Mouse (Mus musculus) spleen, postnatal 36 days (tissue): ENCODE data around the gene Sema4b.
A peak's percentile ranks its signal among the peaks of the same experiment; 100 is the strongest.

Source experiments
- DNase-seq, 2 experiments: peaks; one replicate each; pipeline ENCODE4 v3.0.0; 2022; ENCODE audit warnings: low spot score in 2 of 2, mixed read lengths in 1 of 2

The Sema4b gene

DNA sequence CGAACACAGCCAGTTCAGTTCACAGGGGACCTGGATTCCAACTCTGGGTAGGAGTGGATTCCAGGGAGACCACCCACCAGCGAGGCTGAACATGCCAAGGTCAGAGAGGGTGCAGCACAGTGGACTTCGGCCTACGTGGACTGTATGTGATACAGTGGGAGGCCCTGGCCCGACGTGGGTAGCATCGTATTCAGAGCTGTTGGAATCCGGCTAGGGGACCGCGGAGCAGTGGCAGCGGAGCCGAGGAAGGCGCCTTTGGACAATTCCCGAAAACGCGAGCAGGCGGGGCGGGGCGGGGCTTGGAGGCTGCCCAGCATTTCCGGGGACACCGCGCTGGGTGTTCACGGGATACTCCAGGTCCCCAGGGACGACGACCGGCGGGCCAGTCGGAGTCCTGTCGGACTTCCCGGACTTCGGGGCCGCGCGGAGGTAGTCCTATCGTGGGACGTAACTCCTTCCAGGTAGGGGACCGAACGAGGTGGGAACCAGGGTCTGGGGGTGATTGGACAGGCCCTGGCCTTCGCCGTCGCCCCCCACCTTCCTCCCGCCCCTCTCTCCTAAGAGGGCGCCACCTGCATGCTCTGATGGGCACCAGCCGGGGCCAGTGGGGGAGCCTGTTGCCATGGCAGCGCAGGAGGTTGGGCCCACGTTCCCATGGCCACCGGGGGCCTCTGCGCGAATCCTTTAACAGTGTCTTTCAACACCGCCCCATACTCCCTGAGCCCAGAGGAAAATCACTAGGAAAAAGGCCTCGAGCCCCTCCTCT, at the start of gene Sema4b:
Gene Sema4b (plus strand): TSS at position 311 of the 766 bp plus-strand sequence.
- peak; percentile 80 to 82 for DNase-seq

DNA sequence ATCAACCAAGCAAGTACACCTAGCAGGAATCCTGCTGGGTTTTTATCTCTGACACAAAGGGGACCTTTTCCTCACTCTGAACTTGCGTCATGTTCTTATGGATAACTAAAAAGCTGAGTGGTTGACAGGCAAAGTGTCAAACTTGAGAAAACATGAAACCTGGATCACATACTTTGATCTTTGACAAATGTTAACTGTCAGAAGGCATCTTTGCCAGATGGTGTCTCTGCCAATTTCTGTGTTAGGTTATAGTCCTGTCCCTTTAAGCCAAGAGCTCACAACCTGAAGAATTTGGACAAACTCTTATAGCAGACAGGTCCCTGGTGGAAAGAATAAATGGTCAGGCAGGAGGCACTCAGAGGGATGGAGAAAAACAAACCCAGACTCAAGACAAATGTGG, 48.3 kb upstream of the Sema4b start:
- no peak for DNase-seq

DNA sequence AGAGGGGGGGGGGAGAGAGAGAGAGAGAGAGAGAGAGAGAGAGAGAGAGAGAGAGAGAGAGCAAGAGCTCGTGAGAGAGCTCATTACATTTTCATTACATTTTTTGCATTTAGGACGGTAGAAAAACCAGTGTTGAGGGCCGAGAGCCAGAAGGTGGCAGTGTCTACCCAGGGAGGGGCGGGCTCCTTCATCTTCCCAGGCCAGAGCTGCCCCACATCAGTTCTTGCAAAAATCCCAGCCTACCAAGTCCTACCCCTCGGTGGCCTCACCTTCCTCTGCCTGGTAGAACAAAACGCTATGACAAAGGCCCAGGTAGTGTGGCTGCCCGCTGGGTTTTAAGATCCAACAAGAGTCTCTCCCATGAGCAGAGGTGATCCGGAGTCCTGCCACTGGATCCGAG, 45.8 kb upstream of the Sema4b start:
- peak; percentile 80 for DNase-seq

DNA sequence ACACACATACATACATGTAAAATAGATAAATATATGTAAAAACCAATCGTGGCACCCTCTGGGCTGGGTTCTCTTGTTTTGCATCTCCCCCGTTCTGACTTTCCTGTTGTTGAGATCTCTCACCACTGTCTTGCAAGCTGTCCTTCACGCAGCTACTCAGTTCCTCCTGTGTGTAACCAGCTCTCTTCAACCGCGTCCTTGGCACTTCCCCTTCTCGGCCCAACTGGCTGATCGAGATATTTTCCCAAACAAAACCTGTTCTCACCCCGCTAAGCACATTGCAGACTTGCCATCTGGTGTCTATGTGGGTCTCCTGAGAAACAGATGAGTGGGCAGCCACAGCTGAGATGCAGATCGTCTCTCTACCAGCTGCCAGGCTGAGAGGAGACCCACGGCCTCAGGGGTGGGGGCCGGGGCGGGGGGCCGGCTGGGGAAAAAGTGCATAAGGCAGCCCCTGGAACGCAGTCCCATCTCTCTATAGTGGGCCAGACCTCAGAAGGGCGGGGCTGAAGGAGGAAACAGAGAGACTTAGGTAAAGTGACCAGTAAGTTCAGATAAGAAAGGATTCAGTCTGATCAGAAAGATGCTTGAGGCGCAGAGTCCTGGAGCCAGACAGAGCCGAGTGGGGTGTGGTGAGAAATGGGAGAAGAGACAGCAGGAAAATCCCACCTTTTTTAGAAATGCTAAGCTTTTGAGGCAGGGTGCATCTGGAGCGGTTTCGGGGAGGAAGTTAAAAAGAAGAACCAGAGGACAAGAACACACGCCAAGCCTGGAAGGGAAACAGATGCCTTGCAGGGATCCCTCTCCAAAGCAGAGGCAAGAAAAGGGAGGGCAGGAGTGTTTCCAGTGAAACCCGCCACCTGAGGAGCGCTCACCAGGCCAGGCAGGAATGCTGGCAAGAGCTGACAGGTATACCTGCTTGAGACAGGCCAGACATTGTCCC, 43.0 kb upstream of the Sema4b start:
- DNase-seq = peak; percentile 95

DNA sequence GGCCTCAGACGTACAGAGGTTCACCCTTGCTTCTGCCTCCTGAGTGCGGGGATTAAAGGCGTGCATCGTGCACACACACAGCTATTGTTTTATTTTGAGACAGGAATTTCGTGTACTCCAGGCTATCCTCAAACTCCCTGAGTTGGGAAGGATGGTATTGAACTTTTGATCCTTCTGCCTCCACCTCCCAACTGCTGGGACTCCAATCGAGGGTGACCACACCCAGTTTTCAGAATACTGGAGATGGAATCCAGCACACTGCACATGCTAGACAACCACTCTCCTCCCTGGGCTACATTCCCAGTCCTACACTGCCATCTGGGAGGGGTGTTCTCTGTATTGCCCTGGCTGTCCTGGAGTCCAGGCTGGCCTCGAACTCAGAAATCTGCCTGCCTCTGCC, 41.9 kb upstream of the Sema4b start:
- no peak for DNase-seq

DNA sequence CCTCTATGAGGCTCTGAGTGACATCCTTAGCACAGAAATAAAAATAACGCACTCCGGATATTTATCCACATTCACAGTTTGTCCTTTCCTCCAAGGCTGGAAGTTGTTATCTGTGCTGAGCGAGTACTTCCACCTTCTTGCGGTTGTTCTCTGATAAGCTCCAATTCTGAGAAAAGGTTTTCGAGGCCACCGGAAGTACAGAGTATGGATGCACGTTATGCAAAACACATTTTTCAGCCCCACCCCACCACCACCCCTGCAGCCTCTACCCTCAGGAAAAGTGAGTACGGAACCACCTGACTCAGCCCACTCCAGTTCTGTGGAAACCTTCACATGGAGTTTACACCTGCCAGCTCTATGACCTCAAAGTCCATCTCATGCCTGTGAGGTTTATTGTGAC, 40.6 kb upstream of the Sema4b start:
- DNase-seq = peak; percentile 75 to 78

DNA sequence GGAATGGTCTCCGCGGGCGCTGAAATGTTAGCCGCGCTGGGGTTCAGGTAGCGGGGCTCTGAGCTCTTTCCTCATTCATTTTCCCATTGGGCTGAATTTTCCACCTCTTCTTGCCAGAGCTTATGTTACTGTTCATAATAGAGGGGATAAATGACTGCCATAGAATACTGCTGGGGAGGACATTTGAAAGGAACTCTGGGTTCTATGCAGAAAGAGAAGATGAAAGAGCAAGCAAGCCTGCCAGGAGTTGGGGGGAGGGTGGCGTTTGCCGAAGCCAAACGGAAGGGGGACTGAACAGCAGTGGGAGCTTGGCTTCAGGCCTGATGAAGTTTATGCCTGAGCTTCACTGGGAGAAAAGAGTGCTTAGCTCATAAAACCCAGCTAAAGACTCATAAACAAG, 37.3 kb upstream of the Sema4b start:
- no peak for DNase-seq

DNA sequence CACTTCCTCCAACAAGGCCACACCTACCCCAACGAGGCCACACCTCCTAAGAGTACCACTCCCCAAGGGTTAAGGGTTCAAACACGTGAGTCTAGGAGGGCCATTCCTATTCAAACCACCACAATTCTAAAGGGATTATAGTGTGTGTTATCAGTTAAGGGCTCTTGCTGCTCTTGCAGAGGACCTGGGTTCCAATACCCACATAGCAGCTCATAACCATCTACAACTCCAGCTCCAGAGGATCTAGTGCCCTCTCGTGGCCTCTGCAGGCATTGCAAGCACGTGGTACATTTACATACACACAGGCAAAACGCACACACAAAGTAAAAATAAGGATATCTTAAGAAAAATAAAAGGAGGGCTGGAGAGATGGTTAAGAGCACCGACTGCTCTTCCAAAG, 34.5 kb upstream of the Sema4b start:
- no peak for DNase-seq

DNA sequence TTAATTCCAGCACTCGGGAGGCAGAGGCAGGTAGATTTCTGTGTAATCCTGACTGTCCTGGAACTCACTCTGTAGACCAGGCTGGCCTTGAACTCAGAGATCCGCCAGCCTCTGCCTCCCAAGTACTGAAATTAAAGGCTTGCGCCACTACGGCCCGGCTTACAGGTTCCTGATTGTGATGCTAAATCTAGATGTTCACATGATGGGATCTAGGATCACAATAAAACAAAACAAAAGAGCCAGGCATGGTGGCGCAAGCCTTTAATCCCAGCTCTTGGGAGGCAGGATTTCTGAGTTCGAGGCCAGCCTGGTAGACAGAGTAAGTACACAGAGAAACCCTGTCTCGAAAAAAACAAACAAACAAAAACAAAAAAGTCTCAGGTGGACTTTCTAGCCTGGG, 33.9 kb upstream of the Sema4b start:
- DNase-seq = no peak

DNA sequence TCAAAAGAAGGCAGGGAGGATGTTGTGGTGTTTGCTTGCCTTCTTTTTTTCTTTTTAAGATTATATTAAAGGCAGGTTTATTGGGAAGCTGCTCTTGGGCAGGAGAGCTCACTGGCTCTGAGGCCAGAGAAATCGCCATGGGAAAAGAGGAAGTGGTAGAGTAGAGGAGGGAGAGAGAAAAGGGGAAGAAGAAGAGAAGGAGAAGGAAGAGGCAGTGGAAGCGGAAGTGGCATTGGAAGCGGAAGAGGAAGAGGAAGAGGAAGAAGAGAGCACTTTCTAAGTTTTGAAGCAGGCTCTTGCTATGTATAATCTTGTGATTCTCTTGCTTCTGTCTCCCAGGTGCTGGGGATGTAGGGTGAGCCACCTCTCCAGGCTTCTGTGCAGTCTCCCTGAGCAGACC, 32.0 kb upstream of the Sema4b start:
- DNase-seq = peak; percentile 44 to 46

DNA sequence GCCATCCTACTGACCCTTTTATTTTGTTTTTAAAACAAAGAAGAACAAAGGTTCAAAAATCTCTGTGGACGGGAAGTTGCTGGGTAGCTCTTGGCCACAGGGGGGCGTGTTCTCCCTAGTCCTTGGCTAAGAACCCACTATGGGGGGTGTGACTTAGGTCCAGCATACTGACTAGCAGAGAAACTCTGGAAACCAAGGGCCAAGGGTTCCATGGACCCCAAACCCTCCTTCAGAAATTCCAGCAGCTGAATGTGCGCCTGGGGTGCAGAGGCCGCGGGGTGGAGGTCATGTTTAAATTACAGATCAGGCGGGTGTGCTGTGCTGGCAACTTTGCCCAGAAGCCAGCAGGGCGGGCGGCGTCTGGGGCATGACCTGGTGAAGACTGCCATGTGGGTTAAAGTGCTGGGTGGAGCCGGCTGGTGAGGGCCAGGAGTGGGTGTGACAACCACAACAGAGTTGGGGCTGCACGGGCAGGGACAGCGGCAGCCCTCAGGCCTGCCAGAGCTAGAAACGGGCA, 29.9 kb upstream of the Sema4b start:
- peak; percentile 67 to 78 for DNase-seq

DNA sequence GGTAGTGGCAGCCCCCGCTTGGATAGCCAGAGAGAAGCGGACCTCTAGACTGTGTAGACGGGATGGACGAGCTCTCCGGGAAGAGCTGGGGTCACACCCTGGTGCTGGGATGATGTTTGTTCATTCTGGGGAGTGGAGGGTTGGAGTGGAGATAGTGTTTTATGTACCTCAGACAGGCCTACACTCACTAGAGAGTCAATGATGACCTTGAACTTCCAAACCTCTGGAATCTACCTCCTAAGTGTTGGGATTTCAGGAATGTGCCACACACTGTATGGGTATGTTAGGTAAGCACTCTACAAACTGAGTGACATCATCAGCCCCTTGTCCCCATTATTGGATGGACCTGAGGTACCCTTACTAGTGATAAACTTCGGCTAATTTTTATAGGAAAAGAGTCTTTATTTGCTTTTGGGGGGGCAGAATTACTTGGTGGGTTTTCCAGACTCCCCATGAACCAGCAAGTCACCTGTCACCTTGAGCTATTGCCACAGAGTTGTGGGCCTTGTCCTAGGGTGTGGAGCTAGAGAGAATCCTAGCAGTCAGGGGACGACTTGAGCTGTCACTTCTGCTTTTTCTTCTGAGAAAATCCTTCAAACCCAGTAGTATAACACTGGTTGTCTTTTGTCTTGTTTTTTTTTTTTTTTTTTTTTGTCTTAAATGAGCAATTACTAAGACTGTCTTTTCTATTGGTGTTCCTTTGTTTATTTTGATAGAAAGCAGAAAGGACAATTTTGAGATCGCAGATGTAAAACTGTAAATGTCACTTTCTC, 28.0 kb upstream of the Sema4b start:
- no peak for DNase-seq

DNA sequence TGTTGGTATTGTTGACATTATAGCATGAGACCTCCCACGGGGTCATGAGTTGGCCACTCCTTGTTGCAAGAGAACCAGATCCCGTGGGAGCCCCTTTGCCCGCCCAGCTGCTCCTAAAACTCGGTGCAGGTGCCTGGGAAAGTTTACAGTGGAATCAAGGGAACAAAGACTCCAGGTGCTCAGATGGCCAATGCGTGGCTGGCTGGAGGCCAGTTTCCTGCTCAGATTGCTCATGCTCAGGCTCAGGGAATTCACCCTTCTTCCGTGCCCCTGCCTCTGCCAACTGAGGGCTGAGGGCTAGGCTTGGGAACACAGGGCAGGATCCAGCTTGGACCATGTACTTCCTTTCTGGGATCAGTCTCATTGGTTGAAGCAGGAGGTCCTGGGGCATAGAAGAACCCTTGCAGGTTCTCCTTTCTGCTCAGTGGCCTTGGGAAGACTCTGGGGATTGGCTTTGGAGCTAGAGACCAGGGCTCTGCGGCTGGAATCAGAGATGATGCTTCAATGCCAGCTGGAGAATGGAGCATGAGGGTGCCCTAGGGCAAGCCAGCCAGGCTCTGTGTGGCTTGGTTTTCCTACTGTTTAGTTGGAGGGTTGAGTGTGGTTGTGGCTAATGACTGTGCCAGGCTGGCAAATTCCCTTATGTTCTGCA, 26.2 kb upstream of the Sema4b start:
- DNase-seq = no peak

DNA sequence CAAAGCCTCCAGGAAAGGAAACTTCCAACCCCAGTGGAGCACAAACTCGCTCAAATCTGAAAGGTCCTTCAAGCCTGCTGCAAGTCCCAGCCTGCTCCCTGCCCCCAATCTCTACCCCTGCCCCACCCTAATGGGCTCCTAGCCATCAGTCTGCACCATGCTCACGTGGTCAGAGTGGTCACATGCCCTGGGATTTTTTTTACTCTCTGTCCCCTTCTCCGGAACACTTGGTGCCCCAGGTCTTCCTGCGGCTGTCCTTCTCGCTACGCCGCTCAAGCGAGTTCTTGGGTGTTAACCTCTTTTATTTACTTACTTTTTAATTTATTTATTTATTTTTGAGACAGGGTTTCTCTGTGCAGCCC, 25.7 kb upstream of the Sema4b start:
- DNase-seq = peak; percentile 55 to 74

DNA sequence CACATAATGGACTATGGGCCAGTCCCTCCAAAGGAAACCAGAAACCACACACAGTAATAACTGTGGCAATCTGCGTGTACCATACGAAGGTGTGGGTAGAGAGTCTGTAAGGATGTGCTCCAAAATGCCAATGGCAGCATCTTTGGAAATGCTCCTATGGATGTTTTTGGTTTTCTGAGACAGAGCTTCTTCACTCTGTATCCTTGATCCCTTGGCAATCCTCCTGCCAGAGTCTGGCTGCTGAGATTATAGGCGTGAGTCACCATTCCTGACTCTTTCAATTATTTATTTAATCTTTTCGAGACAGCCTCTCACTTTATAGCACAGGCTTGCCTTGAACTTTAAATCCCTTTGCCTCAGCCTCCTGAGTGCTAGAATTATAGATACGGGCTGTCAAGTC, 21.2 kb upstream of the Sema4b start:
- no peak for DNase-seq

DNA sequence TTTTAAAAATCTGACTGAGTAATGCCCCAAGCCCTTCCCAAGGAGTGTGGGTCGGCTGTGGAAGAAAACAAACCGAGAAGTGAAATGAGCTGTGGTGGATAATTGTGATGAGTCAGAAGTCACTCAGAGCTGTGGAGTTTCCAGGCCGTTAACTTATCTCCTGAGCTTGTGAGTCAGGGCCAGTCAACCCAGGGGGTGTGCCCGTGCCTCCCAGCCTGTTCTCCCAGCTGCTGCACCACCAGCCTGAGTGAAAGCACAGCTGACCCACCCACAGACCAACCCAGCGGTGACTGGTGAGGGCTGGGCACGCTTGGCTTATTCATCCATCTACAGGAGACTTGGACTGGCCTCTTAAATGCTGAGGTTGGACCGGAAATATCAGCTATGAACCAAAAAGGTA, 19.9 kb upstream of the Sema4b start:
- peak; percentile 63 to 71 for DNase-seq

DNA sequence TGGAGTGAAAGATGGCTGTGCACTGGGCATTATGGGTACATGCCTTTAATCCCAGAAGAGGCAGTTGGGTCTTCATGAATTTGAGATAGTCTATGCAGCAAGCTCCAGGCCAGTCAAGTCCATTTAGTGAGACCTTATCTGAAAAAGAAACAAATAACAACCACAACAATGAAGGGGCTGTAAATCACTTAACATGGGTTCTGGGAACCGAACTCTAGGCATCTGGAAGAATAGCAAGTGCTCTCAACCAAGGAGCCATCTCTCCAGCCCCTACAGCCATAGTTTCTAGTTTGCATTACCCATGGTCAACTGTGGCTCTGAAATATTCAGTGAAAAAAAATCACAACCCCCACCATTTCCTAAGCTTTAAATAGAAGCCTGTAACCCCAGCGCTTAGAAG, 16.8 kb upstream of the Sema4b start:
- no peak for DNase-seq

DNA sequence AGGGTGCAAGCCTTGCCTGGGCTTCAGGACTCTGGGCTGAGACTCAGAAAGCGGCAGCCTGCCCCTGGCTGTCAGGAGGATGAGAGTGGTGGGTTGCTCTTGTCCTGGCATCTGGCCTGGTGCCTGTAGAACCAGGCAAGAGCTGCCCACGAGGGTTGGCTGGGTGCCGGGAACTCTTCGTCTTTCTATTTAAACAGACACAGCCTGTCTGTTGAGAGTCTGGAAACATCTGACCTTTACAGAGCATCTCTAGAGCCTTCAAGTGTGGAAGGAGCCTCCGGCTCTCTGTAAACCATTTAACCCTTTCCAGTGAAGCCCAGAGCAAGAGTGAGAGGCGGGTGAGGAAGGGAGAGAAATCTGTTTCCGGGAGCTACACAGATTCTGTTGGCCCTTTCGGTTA, 15.3 kb upstream of the Sema4b start:
- DNase-seq = no peak

DNA sequence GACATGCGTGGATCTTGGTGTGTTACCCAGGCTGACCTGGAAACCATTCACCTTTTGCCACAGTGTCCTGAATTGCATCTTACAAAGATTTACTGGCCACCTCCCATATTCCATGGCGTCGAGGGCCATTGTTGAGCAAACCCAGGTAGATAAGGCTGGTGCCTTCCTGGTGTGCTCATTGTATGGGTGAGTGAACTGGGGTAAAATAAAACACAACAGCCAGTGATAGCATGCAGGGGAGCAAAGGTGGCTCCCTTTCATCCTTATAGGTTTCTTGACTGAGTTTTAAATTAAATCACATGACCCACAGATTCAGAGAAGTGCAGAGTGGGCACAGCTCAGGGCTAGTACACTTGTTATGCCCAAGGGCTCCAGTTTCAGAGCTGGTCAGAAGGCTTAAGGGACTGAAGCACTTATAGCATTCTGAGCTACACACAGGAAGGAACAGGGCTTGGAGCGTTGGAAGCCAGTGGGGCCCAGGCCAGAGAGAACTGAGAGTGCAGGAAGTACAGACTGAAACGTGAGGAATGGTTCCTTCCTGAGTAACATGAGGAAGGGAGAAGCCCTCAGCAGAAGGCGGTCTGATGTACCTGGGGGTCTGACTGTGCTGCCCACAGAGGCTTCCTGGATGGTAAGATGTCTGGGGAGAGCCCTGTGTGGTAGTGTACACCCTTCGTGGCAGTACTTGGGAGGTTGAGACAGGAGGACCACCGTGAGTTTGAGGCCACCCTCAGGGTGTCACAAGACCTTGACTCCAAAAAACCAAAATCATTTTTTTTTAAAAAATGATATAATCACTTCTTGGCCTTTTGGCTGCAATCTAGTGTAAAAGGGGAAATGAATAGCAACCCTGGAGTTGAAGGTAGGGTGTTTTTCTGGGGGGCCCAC, 14.3 kb upstream of the Sema4b start:
- DNase-seq = no peak

DNA sequence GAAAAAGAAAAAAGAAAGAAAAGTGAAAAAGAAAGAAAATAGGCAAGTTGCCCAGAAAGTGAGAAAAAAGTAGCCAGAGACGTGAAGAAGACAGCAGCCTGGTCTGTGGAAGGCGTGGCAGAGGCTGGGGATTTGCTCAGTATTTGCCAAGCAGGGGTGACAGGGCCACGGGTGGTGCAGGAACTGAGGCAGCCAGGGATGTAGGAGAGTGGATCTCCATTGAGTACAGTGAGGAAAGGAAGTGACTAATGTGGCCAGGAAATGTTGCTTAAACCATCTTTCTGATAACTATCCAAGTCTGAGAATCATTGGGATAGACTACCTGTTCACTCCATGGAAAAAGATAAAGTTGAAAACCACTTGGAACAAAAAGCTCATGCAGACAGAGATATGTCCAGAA, 10.5 kb upstream of the Sema4b start:
- no peak for DNase-seq
